Mouse (Mus musculus): ENCODE measurements around the gene Olfr1061. TPM values are rescaled to one million over a fixed set of nuclear protein-coding genes. Genes with fewer than 3 reads are reported as not detected.
"Not testable (repeated sequence)": the region's sequence is repeated elsewhere in the genome, so short reads cannot be mapped to it uniquely, and the experiment has no call there.

The Olfr1061 gene
- not detected in 2 replicates for polyA plus RNA-seq (2012; ENCODE audit: insufficient read depth, low replicate concordance)

DNA sequence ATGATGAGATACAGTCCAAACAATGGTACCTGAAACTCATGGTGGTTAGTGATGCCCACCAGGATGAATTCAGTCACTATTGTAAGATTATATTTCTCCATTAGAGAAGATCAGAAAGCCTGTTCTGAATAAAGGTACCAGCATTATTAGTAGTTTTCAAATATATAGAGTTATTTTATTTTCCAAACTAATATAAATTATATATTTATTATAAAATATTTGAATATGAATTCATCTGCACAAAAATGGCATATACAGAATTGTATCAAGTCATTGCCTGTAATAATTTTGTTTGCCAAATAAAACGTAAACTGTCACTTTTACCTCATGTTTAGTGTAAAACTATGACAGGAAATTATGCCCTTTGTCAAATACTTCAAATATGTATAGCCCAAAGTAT, at the start of gene Olfr1061:
TSS of gene Olfr1061 (minus strand) at position 101 of the 400 bp plus-strand sequence.
- no peaks in the 10 kb centered on the region for H3K36me3 ChIP-seq (replicated peaks; ENCODE audit: low read length)
- no peak within 1 kb of the TSS for H3K4me3 ChIP-seq (replicated peaks)
- TF ChIP-seq GATA1 (IDR thresholded peaks at IDR 0.05; ENCODE audit: borderline replicate concordance, low read length), result no peak
- no peak for TF ChIP-seq FLI1 (IDR thresholded peaks at IDR 0.05; ENCODE audit: low read length)
- H3K27me3 ChIP-seq (replicated peaks), result no peaks in the 10 kb centered on the region
- no peaks in the 10 kb centered on the region for H3K9me3 ChIP-seq
- no peaks in the 10 kb centered on the region for H3K4me1 ChIP-seq

DNA sequence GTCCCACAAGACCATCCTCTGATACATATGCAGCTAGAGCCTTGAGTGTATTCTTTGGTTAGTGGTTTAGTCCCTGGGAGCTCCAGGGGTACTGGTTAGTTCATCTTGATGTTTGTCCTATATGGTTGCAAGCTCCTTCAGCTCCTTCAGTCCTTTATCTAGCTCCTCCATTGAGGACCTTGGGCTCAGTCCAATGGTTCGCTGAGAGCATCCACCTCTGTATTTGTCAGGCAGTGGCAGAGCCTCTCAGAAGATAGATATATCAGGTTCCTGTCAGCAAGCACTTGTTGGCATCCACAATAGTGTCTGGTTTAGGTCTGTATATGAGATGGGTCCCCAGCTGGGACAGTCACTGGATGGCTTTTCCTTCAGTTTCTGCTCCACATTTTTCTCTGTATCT, 46.6 kb upstream of the Olfr1061 start:
- H3K36me3 ChIP-seq (replicated peaks; ENCODE audit: low read length), result no peaks in the 10 kb centered on the region
- no peaks in the 10 kb centered on the region for H3K9me3 ChIP-seq
- H3K4me1 ChIP-seq, result no peaks in the 10 kb centered on the region
- no peak overlapping the region for H3K4me3 ChIP-seq (replicated peaks)
- no peak for TF ChIP-seq GATA1 (IDR thresholded peaks at IDR 0.05; ENCODE audit: borderline replicate concordance, low read length)
- no peak for TF ChIP-seq FLI1 (IDR thresholded peaks at IDR 0.05; ENCODE audit: low read length)
- H3K27me3 ChIP-seq (replicated peaks), result no peaks in the 10 kb centered on the region

DNA sequence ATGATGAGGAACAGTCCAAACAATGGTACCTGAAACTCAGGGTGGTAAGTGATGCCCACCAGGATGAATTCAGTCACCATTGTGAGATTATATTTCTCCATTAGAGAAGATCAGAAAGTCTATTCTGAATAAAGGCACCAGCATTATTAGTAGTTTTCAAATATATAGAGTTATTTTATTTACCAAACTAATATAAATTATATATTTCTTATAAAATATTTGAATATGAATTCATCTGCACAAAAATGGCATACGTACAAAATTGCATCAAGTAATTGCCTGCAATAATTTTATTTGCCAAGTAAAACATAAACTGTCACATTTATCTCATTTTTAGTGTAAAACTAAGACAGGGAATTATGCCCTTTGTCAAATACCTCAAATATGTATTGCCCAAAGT, 42.3 kb upstream of the Olfr1061 start, which contains the start of gene Olfr1066:
TSS of gene Olfr1066 (minus strand) at position 101 of the 400 bp plus-strand sequence.
- no peak within 1 kb of the TSS for H3K4me3 ChIP-seq (replicated peaks)
- no peaks in the 10 kb centered on the region for H3K27me3 ChIP-seq (replicated peaks)
- no peaks in the 10 kb centered on the region for H3K36me3 ChIP-seq (replicated peaks; ENCODE audit: low read length)
- H3K9me3 ChIP-seq, result no peaks in the 10 kb centered on the region
- no peak for TF ChIP-seq FLI1 (IDR thresholded peaks at IDR 0.05; ENCODE audit: low read length)
- no peak for TF ChIP-seq GATA1 (IDR thresholded peaks at IDR 0.05; ENCODE audit: borderline replicate concordance, low read length)
- H3K4me1 ChIP-seq, result no peaks in the 10 kb centered on the region

DNA sequence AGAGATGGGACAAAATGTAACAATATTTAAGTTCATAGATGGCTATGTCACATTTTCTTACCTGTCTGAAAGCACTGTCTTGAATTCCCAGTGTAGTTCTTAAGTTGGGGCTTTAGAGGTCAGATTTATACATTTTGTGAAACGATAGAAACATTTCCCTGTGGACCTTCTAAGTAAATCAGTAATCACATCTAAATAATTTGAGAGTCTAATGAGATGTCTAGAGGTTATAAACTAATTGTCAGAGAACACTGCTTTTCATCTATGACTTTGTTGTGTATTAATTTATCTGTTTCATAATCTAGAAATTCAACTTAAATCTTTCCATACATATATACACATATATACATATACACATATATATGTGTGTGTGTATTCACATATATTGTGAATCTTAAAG, 36.6 kb upstream of the Olfr1061 start, which contains the start of gene Olfr1065:
TSS of gene Olfr1065 (minus strand) at position 101 of the 400 bp plus-strand sequence.
- H3K9me3 ChIP-seq; H3K27me3 ChIP-seq (replicated peaks); H3K4me3 ChIP-seq (replicated peaks); H3K36me3 ChIP-seq (replicated peaks; ENCODE audit: low read length); H3K4me1 ChIP-seq: not testable (repeated sequence)

DNA sequence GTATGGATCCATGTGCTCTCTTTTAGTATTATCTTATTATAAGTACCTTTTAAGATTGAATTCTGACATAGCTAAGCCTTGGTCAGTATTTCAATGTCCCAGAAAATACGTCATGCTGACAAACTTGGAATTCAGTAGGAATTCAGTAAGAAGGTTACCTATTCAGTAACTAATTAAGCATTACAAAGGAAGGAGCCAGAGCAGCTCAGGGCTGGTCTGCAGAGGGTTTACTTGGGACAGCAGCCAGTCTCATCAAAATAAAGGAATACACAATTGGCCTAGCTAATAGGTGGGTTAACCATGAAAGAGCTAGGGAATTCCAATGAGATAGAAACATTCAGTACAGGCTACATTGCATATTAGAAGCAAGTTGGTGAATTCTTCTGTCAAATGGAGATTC, 28.3 kb upstream of the Olfr1061 start:
- H3K9me3 ChIP-seq; H3K4me3 ChIP-seq (replicated peaks); H3K27me3 ChIP-seq (replicated peaks); H3K36me3 ChIP-seq (replicated peaks; ENCODE audit: low read length); H3K4me1 ChIP-seq: not testable (repeated sequence)

DNA sequence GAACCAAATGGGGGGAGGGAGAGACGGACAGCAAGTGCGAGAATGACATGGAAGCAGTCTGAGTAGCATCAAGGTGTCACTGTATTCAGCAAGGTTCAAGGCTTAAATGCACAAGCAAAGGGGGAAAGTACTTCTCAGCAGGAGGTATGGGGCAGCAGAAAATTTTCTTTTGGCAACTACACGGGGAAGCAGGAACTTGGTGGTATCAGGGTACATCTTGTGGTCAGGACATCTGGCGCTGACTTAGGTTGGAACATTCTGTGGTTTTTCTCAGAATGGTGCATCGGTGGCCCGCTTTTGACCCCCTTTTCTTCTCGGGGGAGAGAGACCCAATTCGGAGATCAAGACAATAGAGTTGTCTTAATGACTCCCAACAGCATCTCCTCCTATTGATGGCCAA, 14.7 kb upstream of the Olfr1061 start:
- H3K36me3 ChIP-seq (replicated peaks; ENCODE audit: low read length); H3K27me3 ChIP-seq (replicated peaks); H3K9me3 ChIP-seq; H3K4me3 ChIP-seq (replicated peaks); H3K4me1 ChIP-seq: not testable (repeated sequence)

DNA sequence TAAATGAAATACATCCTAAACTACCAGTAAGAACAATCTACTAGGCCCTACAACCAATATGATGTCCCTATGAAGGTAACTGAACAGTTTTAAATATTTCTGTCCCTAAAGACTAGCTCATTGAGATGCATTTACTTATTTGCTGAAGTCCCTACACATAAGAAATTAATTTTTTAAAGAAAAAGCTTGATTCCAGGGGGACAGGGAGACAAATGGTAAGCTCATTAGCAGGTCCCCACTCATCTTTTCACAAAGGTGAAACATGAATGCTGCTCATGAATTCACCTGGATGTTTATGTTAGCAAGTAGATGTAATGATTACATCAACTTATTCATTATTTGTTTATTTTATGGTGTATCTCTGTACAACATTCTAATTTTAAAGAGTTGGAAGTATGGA, 12.8 kb upstream of the Olfr1061 start, which contains the start of gene Olfr1062:
TSS of gene Olfr1062 (minus strand) at position 101 of the 400 bp plus-strand sequence.
- H3K36me3 ChIP-seq (replicated peaks; ENCODE audit: low read length); H3K4me1 ChIP-seq; H3K4me3 ChIP-seq (replicated peaks); H3K9me3 ChIP-seq; H3K27me3 ChIP-seq (replicated peaks): not testable (repeated sequence)

DNA sequence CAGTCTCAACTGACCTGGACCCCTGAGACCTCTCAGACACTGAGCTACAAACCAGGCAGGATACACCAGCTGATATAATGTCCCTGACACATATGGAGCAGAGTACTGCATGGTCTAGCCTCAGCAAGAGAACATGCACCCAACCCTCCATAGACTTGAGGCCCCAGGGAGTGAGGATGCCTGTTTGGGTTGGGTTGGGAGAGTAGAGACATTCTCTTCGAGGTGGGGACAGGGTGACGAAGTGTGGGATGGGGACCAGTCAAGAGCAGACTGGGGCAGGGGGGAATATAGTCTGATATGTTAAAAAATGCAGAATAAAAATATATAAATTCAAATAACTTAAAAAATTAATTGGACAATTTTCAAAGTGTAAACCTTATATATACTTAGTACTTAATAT, 18.7 kb downstream of the Olfr1061 start:
- Histone ChIP-seq H3K36me3 (replicated peaks; ENCODE audit: low read length) (no peaks in the 10 kb centered on the region), H3K9me3 (no peaks in the 10 kb centered on the region), H3K4me1 (no peaks in the 10 kb centered on the region), H3K27me3 (replicated peaks) (no peaks in the 10 kb centered on the region), H3K4me3 (replicated peaks) (no peak overlapping the region)
- TF ChIP-seq FLI1 (IDR thresholded peaks at IDR 0.05; ENCODE audit: low read length) (no peak), GATA1 (IDR thresholded peaks at IDR 0.05; ENCODE audit: borderline replicate concordance, low read length) (no peak)

DNA sequence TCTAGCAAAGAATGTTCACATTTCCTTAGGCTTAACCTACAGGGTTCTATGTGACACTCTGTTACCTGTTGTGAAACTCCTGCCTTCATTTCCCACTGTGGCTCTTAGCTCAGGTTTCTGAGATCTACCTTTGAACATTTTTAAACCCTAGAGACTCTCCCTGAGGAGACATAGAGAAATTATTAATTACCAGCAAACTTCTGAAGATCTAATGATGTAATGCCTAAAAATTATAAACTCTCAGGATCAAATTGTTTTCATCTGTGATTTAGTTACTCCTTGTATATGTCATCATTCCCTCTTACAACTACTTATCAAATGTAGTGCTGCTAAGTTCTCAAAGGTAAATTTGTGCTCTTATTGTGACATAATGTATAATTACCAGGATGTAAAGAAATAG, 25.4 kb downstream of the Olfr1061 start, which contains the start of gene Olfr1058:
TSS of gene Olfr1058 (minus strand) at position 101 of the 400 bp plus-strand sequence.
- not testable (repeated sequence) for H3K4me1 ChIP-seq; H3K27me3 ChIP-seq (replicated peaks); H3K4me3 ChIP-seq (replicated peaks); H3K9me3 ChIP-seq; H3K36me3 ChIP-seq (replicated peaks; ENCODE audit: low read length)

DNA sequence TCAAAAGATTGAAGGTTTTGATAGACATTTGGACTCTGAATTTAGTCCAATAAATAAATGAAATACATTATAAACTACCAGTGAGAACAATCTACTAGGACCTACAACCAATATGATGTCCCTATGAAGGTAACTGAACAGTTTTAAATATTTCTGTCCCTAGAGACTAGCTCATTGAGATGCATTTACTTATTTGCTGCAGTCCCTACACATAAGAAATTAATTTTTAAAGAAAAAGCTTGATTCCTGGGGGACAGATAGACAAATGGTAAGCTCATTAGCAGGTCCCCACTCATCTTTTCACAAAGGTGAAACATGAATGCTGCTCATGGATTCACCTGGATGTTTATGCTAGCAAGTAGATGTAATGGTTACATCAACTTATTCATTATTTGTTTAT, 35.6 kb downstream of the Olfr1061 start, which contains the start of gene Olfr1057:
TSS of gene Olfr1057 (minus strand) at position 101 of the 400 bp plus-strand sequence.
- Histone ChIP-seq H3K36me3 (replicated peaks; ENCODE audit: low read length) (no peaks in the 10 kb centered on the region), H3K27me3 (replicated peaks) (no peaks in the 10 kb centered on the region), H3K4me3 (replicated peaks) (no peak within 1 kb of the TSS), H3K4me1 (no peaks in the 10 kb centered on the region), H3K9me3 (no peaks in the 10 kb centered on the region)
- TF ChIP-seq FLI1 (IDR thresholded peaks at IDR 0.05; ENCODE audit: low read length), result no peak

DNA sequence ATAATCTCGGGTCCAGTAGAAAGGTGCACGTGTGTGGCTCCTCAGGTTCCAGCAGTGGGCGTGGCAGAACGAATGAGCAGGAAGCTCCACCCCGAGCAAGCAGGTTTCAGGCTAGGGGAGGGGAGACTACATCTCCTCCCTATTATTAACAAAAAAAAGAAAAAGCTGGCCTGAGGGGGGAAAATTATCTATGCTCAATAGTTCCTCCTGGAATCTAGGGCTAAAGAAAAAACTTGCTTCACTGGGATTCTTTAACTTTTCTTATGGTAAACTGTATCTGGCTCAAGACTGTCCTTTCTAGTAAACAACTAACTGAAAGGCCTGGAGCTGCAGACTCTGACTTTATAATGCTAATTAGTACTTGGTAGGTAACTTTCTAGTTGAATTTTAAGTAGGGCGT, 47.5 kb downstream of the Olfr1061 start:
- H3K36me3 ChIP-seq (replicated peaks; ENCODE audit: low read length); H3K4me3 ChIP-seq (replicated peaks); H3K9me3 ChIP-seq; H3K4me1 ChIP-seq; H3K27me3 ChIP-seq (replicated peaks): not testable (repeated sequence)

Other genes with a start within 250 kb of the Olfr1061 start
- gene Olfr1043, start 246.5 kb downstream of the Olfr1061 start, polyA plus RNA-seq (2012; ENCODE audit: insufficient read depth, low replicate concordance), result not detected in 2 replicates
- gene Olfr1044, start 236.2 kb downstream of the Olfr1061 start, polyA plus RNA-seq (2012; ENCODE audit: insufficient read depth, low replicate concordance), result not detected in 2 replicates
- gene Olfr52, start 228.4 kb downstream of the Olfr1061 start, polyA plus RNA-seq (2012; ENCODE audit: insufficient read depth, low replicate concordance), result not detected in 2 replicates
- not detected in 2 replicates for gene Olfr1045, start 211.0 kb downstream of the Olfr1061 start, polyA plus RNA-seq (2012; ENCODE audit: insufficient read depth, low replicate concordance)
- not detected in 2 replicates for gene Olfr1046, start 194.7 kb downstream of the Olfr1061 start, polyA plus RNA-seq (2012; ENCODE audit: insufficient read depth, low replicate concordance)
- gene Olfr1047, start 182.6 kb downstream of the Olfr1061 start, polyA plus RNA-seq (2012; ENCODE audit: insufficient read depth, low replicate concordance), result not detected in 2 replicates
- gene Olfr1048, start 173.8 kb downstream of the Olfr1061 start, polyA plus RNA-seq (2012; ENCODE audit: insufficient read depth, low replicate concordance), result not detected in 2 replicates
- gene Olfr1049, start 155.7 kb downstream of the Olfr1061 start, polyA plus RNA-seq (2012; ENCODE audit: insufficient read depth, low replicate concordance), result not detected in 2 replicates
- not detected in 2 replicates for gene Olfr1051, start 135.0 kb downstream of the Olfr1061 start, polyA plus RNA-seq (2012; ENCODE audit: insufficient read depth, low replicate concordance)
- not detected in 2 replicates for gene Olfr1052, start 121.6 kb downstream of the Olfr1061 start, polyA plus RNA-seq (2012; ENCODE audit: insufficient read depth, low replicate concordance)
- not detected in 2 replicates for gene Olfr1053, start 98.8 kb downstream of the Olfr1061 start, polyA plus RNA-seq (2012; ENCODE audit: insufficient read depth, low replicate concordance)
- not detected in 2 replicates for gene Olfr1054, start 78.6 kb downstream of the Olfr1061 start, polyA plus RNA-seq (2012; ENCODE audit: insufficient read depth, low replicate concordance)
- not detected in 2 replicates for gene Olfr1055, start 63.8 kb downstream of the Olfr1061 start, polyA plus RNA-seq (2012; ENCODE audit: insufficient read depth, low replicate concordance)
- not detected in 2 replicates for gene Olfr1056, start 51.6 kb downstream of the Olfr1061 start, polyA plus RNA-seq (2012; ENCODE audit: insufficient read depth, low replicate concordance)
- not detected in 2 replicates for gene Olfr1057, start 35.7 kb downstream of the Olfr1061 start, polyA plus RNA-seq (2012; ENCODE audit: insufficient read depth, low replicate concordance)
- not detected in 2 replicates for gene Olfr1058, start 25.5 kb downstream of the Olfr1061 start, polyA plus RNA-seq (2012; ENCODE audit: insufficient read depth, low replicate concordance)
- gene Olfr1062, start 12.7 kb upstream of the Olfr1061 start, polyA plus RNA-seq (2012; ENCODE audit: insufficient read depth, low replicate concordance), result not detected in 2 replicates
- gene Olfr1065, start 36.5 kb upstream of the Olfr1061 start, polyA plus RNA-seq (2012; ENCODE audit: insufficient read depth, low replicate concordance), result not detected in 2 replicates
- gene Olfr1066, start 42.2 kb upstream of the Olfr1061 start, polyA plus RNA-seq (2012; ENCODE audit: insufficient read depth, low replicate concordance), result not detected in 2 replicates
- not detected in 2 replicates for gene Olfr228, start 73.3 kb upstream of the Olfr1061 start, polyA plus RNA-seq (2012; ENCODE audit: insufficient read depth, low replicate concordance)
- not detected in 2 replicates for gene Olfr1076, start 94.4 kb upstream of the Olfr1061 start, polyA plus RNA-seq (2012; ENCODE audit: insufficient read depth, low replicate concordance)
- not detected in 2 replicates for gene Olfr1079, start 128.4 kb upstream of the Olfr1061 start, polyA plus RNA-seq (2012; ENCODE audit: insufficient read depth, low replicate concordance)
- gene Olfr1080, start 144.2 kb upstream of the Olfr1061 start, polyA plus RNA-seq (2012; ENCODE audit: insufficient read depth, low replicate concordance), result not detected in 2 replicates
- not detected in 2 replicates for gene Olfr1082, start 184.9 kb upstream of the Olfr1061 start, polyA plus RNA-seq (2012; ENCODE audit: insufficient read depth, low replicate concordance)
- not detected in 2 replicates for gene Olfr1084, start 225.7 kb upstream of the Olfr1061 start, polyA plus RNA-seq (2012; ENCODE audit: insufficient read depth, low replicate concordance)
- not detected in 2 replicates for gene Olfr1085, start 248.0 kb upstream of the Olfr1061 start, polyA plus RNA-seq (2012; ENCODE audit: insufficient read depth, low replicate concordance)